Mouse (Mus musculus) heart, embryonic 13.5 days (tissue): ENCODE measurements at regions not wholly inside any gene's neighbourhood (a gene's known extent, or its start where the extent isn't known, plus 50 kb on each side); places are given as distances from the start of the nearest gene placed in this dataset.
"Not testable (repeated sequence)": the region's sequence is repeated elsewhere in the genome, so short reads cannot be mapped to it uniquely, and the experiment has no call there.

Experiments used
- ATAC-seq: fragments of 200-750 bp; cut with Nextera tagmentation; 2 replicates; pipeline ENCODE4 v1.8.0; 2017; ENCODE audit warnings: moderate TSS enrichment; ENCODE audit not compliant: insufficient number of reproducible peaks, low FRiP score, low TSS enrichment; ENCODE audit errors: extremely low read depth
- H3K27ac ChIP-seq: fragments of 300-500 bp; sonication (generic); replicated peaks from 2 replicates; pipeline ENCODE4 v1.5.1; 2015; ENCODE audit warnings: moderate library complexity, mild to moderate bottlenecking, inconsistent platforms
- H3K27me3 ChIP-seq: fragments of 300-500 bp; sonication (generic); replicated peaks from 2 replicates; pipeline ENCODE4 v1.6.1; 2015; ENCODE audit warnings: mild to moderate bottlenecking, inconsistent platforms
- H3K36me3 ChIP-seq: fragments of 300-500 bp; sonication (generic); 2 replicates; pipeline ENCODE4 v1.6.1; 2015; ENCODE audit warnings: mild to moderate bottlenecking, inconsistent platforms
- H3K4me1 ChIP-seq: fragments of 300-500 bp; sonication (generic); 2 replicates; pipeline ENCODE4 v1.6.1; 2015; ENCODE audit warnings: inconsistent platforms
- H3K4me2 ChIP-seq: fragments of 300-500 bp; sonication (generic); 2 replicates; pipeline ENCODE4 v1.6.1; 2015; ENCODE audit warnings: inconsistent platforms, mild to moderate bottlenecking, moderate library complexity
- H3K4me3 ChIP-seq: fragments of 300-500 bp; sonication (generic); 2 replicates; pipeline ENCODE4 v1.5.1; 2015; ENCODE audit warnings: moderate library complexity, mild to moderate bottlenecking, inconsistent platforms
- H3K9ac ChIP-seq: fragments of 300-500 bp; sonication (generic); 2 replicates; pipeline ENCODE4 v1.6.1; 2015; ENCODE audit warnings: inconsistent platforms, mild to moderate bottlenecking, moderate library complexity
- H3K9me3 ChIP-seq: fragments of 300-500 bp; sonication (generic); 2 replicates; pipeline ENCODE4 v1.6.1; 2016; ENCODE audit warnings: inconsistent platforms
- WGBS: fragments of 180-500 bp; shearing (Covaris S2); methylation state at CpG from one replicate; pipeline ENCODE4 v1.1.7; 2015; ENCODE audit warnings: mixed read lengths; 5-methylcytosine and 5-hydroxymethylcytosine counted together

GRCm38 (mm10) chr10:118616031-118616615 is 175.3 kb downstream of the Ifng start:
- Histone ChIP-seq H3K9ac (no peak overlapping the region), H3K9me3 (no peaks in the 10 kb centered on the region), H3K36me3 (no peaks in the 10 kb centered on the region), H3K4me3 (no peak overlapping the region), H3K27me3 (no peaks in the 10 kb centered on the region), H3K4me1 (peaks cover 6% of the 10 kb centered on the region; the same call in 1 of the 2 replicates), H3K27ac (no peak overlapping the region), H3K4me2 (no peak overlapping the region)
- no peak for ATAC-seq
- WGBS, result 73% methylated on average over 5 of the region's 5 CpGs

DNA sequence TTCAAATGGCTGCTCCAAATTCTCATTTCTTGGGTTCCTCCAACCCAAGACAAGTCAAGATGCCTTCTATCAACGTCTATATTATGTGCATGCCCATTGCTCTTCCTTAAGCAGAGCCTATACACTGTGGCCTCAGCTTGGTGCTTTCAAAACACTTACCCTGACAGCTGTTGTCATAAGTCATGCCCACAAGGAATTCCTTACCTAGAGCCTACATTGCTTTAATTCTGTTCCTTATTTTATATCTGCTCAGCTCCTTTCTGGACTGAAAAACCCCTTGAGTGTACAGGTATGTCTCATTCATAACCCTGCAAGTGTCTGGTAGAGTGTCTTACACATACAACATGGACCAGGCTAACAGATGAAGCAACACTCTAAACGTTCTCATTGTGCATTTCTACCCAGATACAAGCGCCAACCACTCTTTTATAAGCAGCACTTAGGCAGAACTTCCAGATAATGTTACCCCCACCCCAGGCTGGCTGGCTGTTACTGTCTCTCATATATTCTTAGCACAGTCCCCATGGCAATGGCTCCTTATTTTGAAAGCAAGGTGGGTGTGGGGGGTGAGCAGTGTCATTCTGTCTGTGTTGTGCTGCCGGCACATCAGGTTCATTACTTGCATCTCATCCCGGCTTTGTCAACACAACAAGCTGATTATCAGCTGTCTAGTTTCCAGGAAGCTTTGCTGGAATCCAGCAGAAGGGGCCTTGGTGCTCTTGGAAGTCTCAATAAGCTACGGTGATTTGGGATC is 176.6 kb downstream of the Ifng start:
- H3K9ac ChIP-seq, result no peak overlapping the region
- H3K27me3 ChIP-seq, result no peaks in the 10 kb centered on the region
- H3K9me3 ChIP-seq, result no peaks in the 10 kb centered on the region
- H3K27ac ChIP-seq, result no peak overlapping the region
- 57% methylated on average over 6 of the region's 6 CpGs for WGBS
- H3K4me3 ChIP-seq, result no peak overlapping the region
- peak overlapping the region; percentile 18; the same call in 1 of the 2 replicates for H3K4me2 ChIP-seq
- H3K4me1 ChIP-seq, result peaks cover 6% of the 10 kb centered on the region; the same call in 1 of the 2 replicates
- no peaks in the 10 kb centered on the region for H3K36me3 ChIP-seq
- ATAC-seq, result no peak

DNA sequence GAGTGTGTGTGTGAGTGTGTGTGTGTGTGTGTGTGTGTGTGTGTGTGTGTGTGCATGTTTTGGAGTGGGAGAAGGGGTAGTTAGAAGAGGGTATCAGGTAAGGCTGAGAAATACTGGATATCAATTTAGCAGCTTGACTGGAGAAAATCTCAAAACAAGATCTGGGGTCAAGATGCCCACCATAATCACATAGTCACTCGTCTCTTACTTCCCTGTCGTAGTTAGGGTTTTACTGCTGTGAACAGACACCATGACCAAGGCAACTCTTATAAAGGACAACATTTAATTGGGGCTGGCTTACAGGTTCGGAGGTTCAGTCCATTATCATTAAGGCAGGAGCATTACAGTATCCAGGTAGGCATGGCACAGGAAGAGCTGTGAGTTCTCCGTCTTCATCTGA is 177.4 kb downstream of the Ifng start:
- ATAC-seq, result not testable (repeated sequence)
- WGBS, result 92% methylated on average over 4 of the region's 4 CpGs

DNA sequence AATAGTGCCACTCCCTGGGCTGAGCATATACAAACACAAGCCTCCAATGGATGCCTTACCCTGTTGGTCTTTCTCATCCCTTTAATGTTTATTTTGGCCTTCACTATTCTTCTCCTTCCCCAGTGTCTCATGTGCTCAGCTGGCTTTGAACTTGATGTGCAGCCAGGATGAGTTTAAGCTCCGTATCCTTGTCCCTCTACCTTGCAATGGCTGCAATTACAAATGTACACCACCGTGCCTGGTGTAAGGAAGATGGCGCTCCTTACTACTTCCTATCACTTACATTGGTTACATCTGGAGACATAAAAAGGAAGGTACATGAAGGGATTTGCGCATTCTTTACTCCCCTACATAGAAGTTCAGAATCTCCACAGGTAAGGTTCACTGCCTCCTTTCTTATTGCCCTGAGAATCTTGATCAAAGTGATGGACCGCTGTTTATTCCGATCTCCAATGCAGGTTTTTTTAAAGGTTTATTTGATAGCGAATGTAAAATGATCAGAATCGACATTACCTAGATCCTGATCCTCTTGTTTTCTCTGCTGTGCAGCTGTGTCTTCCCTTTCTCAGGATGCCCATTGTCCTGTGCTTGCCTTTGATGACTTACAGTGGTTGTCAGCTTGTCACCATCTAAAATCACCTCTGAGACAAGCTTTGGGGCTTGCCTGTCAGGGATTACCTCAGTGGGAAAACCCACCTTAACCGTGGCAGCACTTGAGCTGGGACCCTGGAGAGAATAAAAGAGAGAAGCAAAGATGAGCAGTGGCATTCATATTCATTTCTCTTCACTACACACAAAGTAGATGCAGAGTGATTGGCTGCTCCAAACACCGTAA is 178.1 kb downstream of the Ifng start:
- no peak overlapping the region for H3K9ac ChIP-seq
- no peak overlapping the region for H3K27ac ChIP-seq
- H3K27me3 ChIP-seq, result no peaks in the 10 kb centered on the region
- H3K4me1 ChIP-seq, result peaks cover 6% of the 10 kb centered on the region; the same call in 1 of the 2 replicates
- no peak for ATAC-seq
- no peak overlapping the region for H3K4me2 ChIP-seq
- H3K36me3 ChIP-seq, result no peaks in the 10 kb centered on the region
- 80% methylated on average over 10 of the region's 10 CpGs for WGBS
- H3K9me3 ChIP-seq, result no peaks in the 10 kb centered on the region
- no peak overlapping the region for H3K4me3 ChIP-seq

More for the DNA sequence above, 177.4 kb downstream of the Ifng start:
- H3K4me2 ChIP-seq, H3K4me3 ChIP-seq, H3K4me1 ChIP-seq, H3K27ac ChIP-seq, H3K9ac ChIP-seq, H3K36me3 ChIP-seq, H3K9me3 ChIP-seq, H3K27me3 ChIP-seq: not testable (repeated sequence)

DNA sequence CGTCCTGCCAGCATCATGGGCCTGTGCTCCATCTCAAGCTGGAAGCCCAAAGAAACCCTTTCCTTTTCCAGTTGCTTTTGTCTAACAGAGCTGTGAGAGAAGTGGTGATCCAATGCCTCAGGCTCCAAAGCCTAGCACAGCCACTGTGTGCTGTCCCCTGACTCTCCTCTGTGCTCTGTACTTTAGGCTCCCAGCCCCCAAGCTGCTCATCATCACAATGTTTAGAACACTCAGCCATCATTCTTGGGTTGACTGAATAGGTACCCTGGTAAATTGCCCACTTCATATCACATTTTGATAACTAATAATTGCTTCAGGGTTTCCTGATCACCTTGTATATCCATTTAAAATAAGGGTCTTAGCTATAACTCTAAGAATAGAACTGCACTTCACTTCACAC is 178.8 kb downstream of the Ifng start:
- WGBS, result 86% methylated on average over 1 of the region's 1 CpGs
- no peak overlapping the region for H3K27ac ChIP-seq
- H3K9me3 ChIP-seq, result no peaks in the 10 kb centered on the region
- no peak for ATAC-seq
- H3K4me3 ChIP-seq, result no peak overlapping the region
- H3K4me2 ChIP-seq, result no peak overlapping the region
- peaks cover 6% of the 10 kb centered on the region; the same call in 1 of the 2 replicates for H3K4me1 ChIP-seq
- no peaks in the 10 kb centered on the region for H3K36me3 ChIP-seq
- no peak overlapping the region for H3K9ac ChIP-seq
- no peaks in the 10 kb centered on the region for H3K27me3 ChIP-seq

DNA sequence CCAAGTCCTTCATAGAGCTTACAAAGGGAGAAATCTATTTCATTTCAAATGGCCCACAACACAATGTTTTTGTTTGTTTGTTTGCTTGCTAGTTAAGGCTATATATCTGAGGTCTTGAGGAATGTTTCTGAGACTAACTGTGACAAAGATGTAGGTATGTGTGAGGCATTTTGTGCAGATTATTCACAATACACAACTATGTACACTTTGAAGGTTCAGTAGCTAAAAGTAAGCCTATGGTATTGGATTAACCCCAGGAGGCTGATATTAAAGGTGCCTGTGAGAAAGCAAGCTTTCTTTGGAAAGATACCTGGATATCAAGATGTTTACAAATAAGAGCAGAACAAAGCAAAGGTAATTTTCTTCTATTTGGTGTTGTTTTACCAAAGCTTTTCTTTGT is 179.8 kb downstream of the Ifng start:
- no peak for ATAC-seq
- Histone ChIP-seq H3K27me3 (no peaks in the 10 kb centered on the region), H3K27ac (no peak overlapping the region), H3K4me2 (no peak overlapping the region), H3K4me3 (no peak overlapping the region), H3K9me3 (no peaks in the 10 kb centered on the region), H3K9ac (no peak overlapping the region), H3K36me3 (no peaks in the 10 kb centered on the region), H3K4me1 (peaks cover 6% of the 10 kb centered on the region; the same call in 1 of the 2 replicates)

DNA sequence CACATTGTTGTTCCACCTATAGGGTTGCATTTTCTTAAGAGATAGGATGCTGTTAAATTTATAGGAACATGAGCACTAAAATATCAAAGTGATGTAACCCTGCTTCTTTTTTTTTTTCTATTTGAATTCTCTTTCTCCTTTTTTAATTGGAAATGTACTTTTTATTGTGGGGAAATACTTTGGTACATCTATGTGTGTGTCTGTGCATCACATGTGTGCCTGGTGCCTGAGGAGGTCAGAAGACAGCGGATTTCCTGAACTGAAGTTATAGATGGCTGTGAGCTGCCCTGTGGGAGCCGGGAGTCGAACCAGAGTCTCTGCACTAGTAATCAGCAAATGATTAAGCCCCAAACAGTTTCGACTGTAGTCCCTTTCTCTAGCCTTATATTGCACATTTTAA is 180.7 kb downstream of the Ifng start:
- no peak overlapping the region for H3K4me2 ChIP-seq
- no peak overlapping the region for H3K9ac ChIP-seq
- no peaks in the 10 kb centered on the region for H3K27me3 ChIP-seq
- H3K9me3 ChIP-seq, result no peaks in the 10 kb centered on the region
- ATAC-seq, result no peak
- WGBS, result 77% methylated on average over 4 of the region's 4 CpGs
- H3K36me3 ChIP-seq, result no peaks in the 10 kb centered on the region
- H3K4me3 ChIP-seq, result no peak overlapping the region
- peaks cover 6% of the 10 kb centered on the region; the same call in 1 of the 2 replicates for H3K4me1 ChIP-seq
- no peak overlapping the region for H3K27ac ChIP-seq

DNA sequence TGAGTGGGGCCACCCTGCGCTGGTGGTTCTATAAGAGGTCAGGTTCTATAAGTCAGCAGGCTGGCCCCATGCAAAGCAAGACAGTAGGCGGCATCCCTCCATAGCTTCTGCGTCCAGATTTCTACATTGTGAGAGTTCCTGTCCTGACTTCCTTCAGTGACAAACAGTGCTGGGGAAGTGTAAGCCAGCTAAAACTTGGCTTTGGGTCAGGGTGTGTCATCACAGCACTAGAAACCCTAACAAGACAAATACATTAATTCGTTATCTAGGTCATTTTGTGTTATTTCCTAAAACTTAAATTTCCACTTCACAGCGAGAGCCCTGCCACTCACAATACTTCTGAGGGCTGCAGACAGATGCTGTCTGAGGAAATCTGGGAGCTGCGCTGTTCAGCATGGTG is 181.3 kb downstream of the Ifng start:
- no peaks in the 10 kb centered on the region for H3K36me3 ChIP-seq
- no peaks in the 10 kb centered on the region for H3K27me3 ChIP-seq
- H3K9ac ChIP-seq, result no peak overlapping the region
- H3K27ac ChIP-seq, result no peak overlapping the region
- H3K9me3 ChIP-seq, result no peaks in the 10 kb centered on the region
- no peak overlapping the region for H3K4me3 ChIP-seq
- ATAC-seq, result no peak
- no peak overlapping the region for H3K4me2 ChIP-seq
- H3K4me1 ChIP-seq, result peaks cover 6% of the 10 kb centered on the region; the same call in 1 of the 2 replicates
- 75% methylated on average over 6 of the region's 6 CpGs for WGBS

DNA sequence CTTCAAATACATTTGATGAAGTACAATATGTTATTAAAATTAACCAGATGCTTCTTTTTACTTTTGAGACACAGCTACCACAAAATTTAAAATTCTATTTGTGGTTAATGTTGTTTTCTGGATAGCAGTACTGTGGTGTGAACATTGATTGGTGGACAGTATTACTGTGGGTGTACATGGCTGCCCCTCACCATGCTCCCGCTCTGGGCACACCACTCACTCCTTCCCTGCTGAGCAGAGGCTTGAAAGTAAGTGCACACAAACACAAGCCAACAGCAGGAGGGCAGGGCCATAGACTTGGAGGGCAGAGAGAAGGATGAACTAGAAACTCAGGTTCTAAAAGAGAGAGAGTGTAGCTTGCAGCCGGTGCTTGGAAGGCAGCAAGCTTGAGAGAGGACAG is 182.1 kb downstream of the Ifng start:
- no peaks in the 10 kb centered on the region for H3K9me3 ChIP-seq
- ATAC-seq, result no peak
- no peak overlapping the region for H3K4me2 ChIP-seq
- 79% methylated on average over 2 of the region's 2 CpGs for WGBS
- no peaks in the 10 kb centered on the region; the same call in 1 of the 2 replicates for H3K4me1 ChIP-seq
- H3K9ac ChIP-seq, result no peak overlapping the region
- H3K27ac ChIP-seq, result no peak overlapping the region
- no peak overlapping the region for H3K4me3 ChIP-seq
- H3K36me3 ChIP-seq, result no peaks in the 10 kb centered on the region
- H3K27me3 ChIP-seq, result no peaks in the 10 kb centered on the region

- Histone ChIP-seq H3K4me3 (no peak overlapping the region), H3K27ac (no peak overlapping the region), H3K27me3 (no peaks in the 10 kb centered on the region), H3K36me3 (no peaks in the 10 kb centered on the region), H3K4me1 (no peaks in the 10 kb centered on the region), H3K4me2 (no peak overlapping the region), H3K9ac (no peak overlapping the region), H3K9me3 (no peaks in the 10 kb centered on the region)
- WGBS, result 70% methylated on average over 7 of the region's 7 CpGs
- ATAC-seq, result no peak
These were observed 183.5 kb downstream of the Ifng start for GRCm38 (mm10) chr10:118624368-118624767.

DNA sequence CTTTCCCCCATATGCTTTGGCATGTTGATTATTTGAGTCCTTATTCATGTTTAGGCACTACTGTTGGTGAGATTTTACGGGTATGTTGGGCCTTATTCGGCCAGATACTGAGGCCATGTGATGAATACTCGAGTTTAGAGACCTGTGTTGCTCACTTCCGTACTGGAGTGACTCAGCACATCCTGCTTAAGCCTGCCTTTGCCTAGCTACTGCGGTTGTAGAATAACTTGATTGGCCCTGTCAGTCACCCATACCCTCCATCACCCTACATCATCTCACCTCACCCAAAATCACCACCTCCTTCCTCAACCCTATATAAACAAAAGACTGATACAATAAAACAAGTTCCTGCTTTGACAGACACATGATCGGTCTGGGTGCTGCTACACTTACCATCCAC is 187.2 kb downstream of the Ifng start:
- 76% methylated on average over 6 of the region's 6 CpGs for WGBS
- H3K27ac ChIP-seq, result no peak overlapping the region
- no peak for ATAC-seq

More for the DNA sequence above, 187.2 kb downstream of the Ifng start:
- Histone ChIP-seq H3K4me1 (no peaks in the 10 kb centered on the region), H3K4me2 (no peak overlapping the region), H3K9me3 (no peaks in the 10 kb centered on the region), H3K27me3 (no peaks in the 10 kb centered on the region), H3K36me3 (no peaks in the 10 kb centered on the region), H3K4me3 (no peak overlapping the region), H3K9ac (no peak overlapping the region)
